Mouse (Mus musculus): ENCODE measurements around the gene Cox19.

- TF ChIP-seq POLR2A (IDR thresholded peaks at IDR 0.05; ENCODE audit: borderline replicate concordance, insufficient read depth, low read length) (no peak), CTCF (IDR thresholded peaks at IDR 0.05; ENCODE audit: borderline replicate concordance, insufficient read depth, low read depth, low read length) (no peak)
Observed at GRCm38 (mm10) chr5:139311822-139312221, 39.4 kb downstream of the Cox19 start.
